Mouse (Mus musculus) CH12.LX (cell line): Measurements from ENCODE around the gene Pxn.

ENCODE experiments used
- CTCF ChIP-seq, 2 experiments: IDR thresholded peaks in 1 of 2; conservative IDR thresholded peaks in 1 of 2; 2 replicates each; pipeline ENCODE4 v1.5.1; 2011 to 2012; ENCODE audit warnings: low read depth in 2 of 2, low read length in 2 of 2, improper control_type of control experiment in 1 of 2, inconsistent platforms in 1 of 2, mild to moderate bottlenecking in 1 of 2, moderate library complexity in 1 of 2
- EP300 ChIP-seq: IDR thresholded peaks from 2 replicates; pipeline ENCODE4 v1.6.1; 2011; ENCODE audit warnings: low read length, improper control_type of control experiment
- MAX ChIP-seq: IDR thresholded peaks from 2 replicates; pipeline ENCODE4 v1.6.1; 2011; ENCODE audit warnings: low read length, improper control_type of control experiment
- NELFE ChIP-seq: IDR thresholded peaks from 2 replicates; pipeline ENCODE4 v1.6.1; 2011; ENCODE audit warnings: low read depth, low read length, improper control_type of control experiment
- TCF12 ChIP-seq: IDR thresholded peaks from 2 replicates; pipeline ENCODE4 v1.6.1; 2014; ENCODE audit warnings: low read depth, mild to moderate bottlenecking, inconsistent platforms, low read length, improper control_type of control experiment

DNA sequence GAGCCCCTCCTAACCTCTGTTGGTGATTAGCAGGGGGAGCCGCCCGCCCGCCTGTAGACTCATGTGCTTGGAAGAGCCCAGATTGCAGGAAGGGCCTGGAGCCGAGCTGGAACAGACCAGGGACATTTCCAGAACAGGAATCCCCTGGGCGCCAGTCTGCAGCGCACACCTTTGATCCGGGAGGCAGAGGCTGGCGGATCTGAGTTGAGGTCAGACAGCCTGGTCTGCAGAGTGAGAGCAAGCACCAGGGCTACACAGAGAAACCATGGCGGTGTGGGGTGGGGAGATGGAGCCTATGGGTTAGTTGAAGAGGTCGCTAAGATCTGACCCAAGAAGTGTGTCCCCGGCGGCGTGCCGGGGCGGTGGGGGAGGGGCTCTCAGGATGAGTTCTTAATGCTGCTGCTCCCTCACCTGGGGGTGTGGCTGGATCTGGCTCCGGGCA, 27.8 kb downstream of the Pxn start:
- TF ChIP-seq MAX (no peak), NELFE (no peak), EP300 (no peak), CTCF (conservative IDR thresholded peaks at IDR 0.05 in 1 of 2, IDR thresholded peaks at IDR 0.05 in 1 of 2; ENCODE audit: low read depth in 2 of 2, low read length in 2 of 2) (no peak), TCF12 (no peak)
